Mouse (Mus musculus) kidney, postnatal 14 days (tissue): Measurements from ENCODE around the gene Rnft2.
A peak's percentile ranks its signal among the peaks of the same experiment; 100 is the strongest.

Experiments used
- DNase-seq: peaks from one replicate; pipeline ENCODE4 v3.0.0; 2022; ENCODE audit warnings: mixed read lengths

The Rnft2 gene

GRCm38 (mm10) chr5:118247378-118247777, 2.5 kb upstream of the Rnft2 start:
- no peak for DNase-seq

- no peak for DNase-seq
Observed at GRCm38 (mm10) chr5:118245606-118246308, 841 bp upstream of the Rnft2 start.

- no peak for DNase-seq
Observed at GRCm38 (mm10) chr5:118239671-118240070, 5.2 kb downstream of the Rnft2 start.

- DNase-seq = no peak
Observed at GRCm38 (mm10) chr5:118236891-118237290, 8.0 kb downstream of the Rnft2 start.

GRCm38 (mm10) chr5:118230071-118230611, 14.8 kb downstream of the Rnft2 start:
- no peak for DNase-seq

GRCm38 (mm10) chr5:118223142-118223757, 21.7 kb downstream of the Rnft2 start:
- no peak for DNase-seq

- DNase-seq = peak; percentile 35
Observed at GRCm38 (mm10) chr5:118217410-118217809, 27.5 kb downstream of the Rnft2 start.

- peak; percentile 62 for DNase-seq
Observed at GRCm38 (mm10) chr5:118214418-118215154, 30.3 kb downstream of the Rnft2 start.

GRCm38 (mm10) chr5:118214012-118214411, 30.9 kb downstream of the Rnft2 start:
- DNase-seq = no peak

GRCm38 (mm10) chr5:118205852-118206251, 39.1 kb downstream of the Rnft2 start:
- DNase-seq = no peak

- peak; percentile 58 for DNase-seq
Observed at GRCm38 (mm10) chr5:118204675-118205440, 40.1 kb downstream of the Rnft2 start.

- no peak for DNase-seq
Observed at GRCm38 (mm10) chr5:118199670-118200069, 45.2 kb downstream of the Rnft2 start.

GRCm38 (mm10) chr5:118197421-118197820, 47.5 kb downstream of the Rnft2 start:
- DNase-seq = no peak

- DNase-seq = no peak
Observed at GRCm38 (mm10) chr5:118192221-118192620, 52.7 kb downstream of the Rnft2 start.

- DNase-seq = no peak
Observed at GRCm38 (mm10) chr5:118190491-118190890, 54.4 kb downstream of the Rnft2 start.

GRCm38 (mm10) chr5:118188356-118188755, 56.6 kb downstream of the Rnft2 start:
- no peak for DNase-seq

- DNase-seq = no peak
Observed at GRCm38 (mm10) chr5:118186903-118187633, 57.8 kb downstream of the Rnft2 start.

GRCm38 (mm10) chr5:118177640-118178039, 67.3 kb downstream of the Rnft2 start:
- no peak for DNase-seq

- no peak for DNase-seq
Observed at GRCm38 (mm10) chr5:118175137-118175536, 69.8 kb downstream of the Rnft2 start.

- no peak for DNase-seq
Observed at GRCm38 (mm10) chr5:118174310-118175009, 70.5 kb downstream of the Rnft2 start.

- DNase-seq = no peak
Observed at GRCm38 (mm10) chr5:118172078-118172723, 72.7 kb downstream of the Rnft2 start.
